Mouse (Mus musculus) myocyte (in vitro differentiated cells): Measurements from ENCODE around the gene Calm5.
"Not testable (repeated sequence)": the region's sequence is repeated elsewhere in the genome, so short reads cannot be mapped to it uniquely, and the experiment has no call there.

Experiments used
- E2F4 ChIP-seq: IDR thresholded peaks from one replicate; pipeline ENCODE4 v1.6.1; 2011; ENCODE audit warnings: mild to moderate bottlenecking, control low read depth, moderate library complexity; ENCODE audit not compliant: insufficient read depth
- MYOD1 ChIP-seq, 3 experiments: IDR thresholded peaks; one replicate each; pipeline ENCODE4 v1.6.1; 2011; ENCODE audit warnings: control low read depth in 2 of 3, low read depth in 2 of 3, mild to moderate bottlenecking in 2 of 3, moderate library complexity in 1 of 3; ENCODE audit not compliant: insufficient read length in 2 of 3, control insufficient read depth in 1 of 3
- POLR2A ChIP-seq: IDR thresholded peaks from one replicate; pipeline ENCODE4 v1.6.1; 2011; ENCODE audit warnings: low read depth, mild to moderate bottlenecking, control low read depth, moderate library complexity; ENCODE audit not compliant: insufficient read length
- POLR2AphosphoS2 ChIP-seq: IDR thresholded peaks from one replicate; pipeline ENCODE4 v1.6.1; 2011; ENCODE audit warnings: low read depth, control low read depth; ENCODE audit not compliant: insufficient read length
- SRF ChIP-seq: IDR thresholded peaks from one replicate; pipeline ENCODE4 v1.6.1; 2011; ENCODE audit warnings: low read depth; ENCODE audit not compliant: control insufficient read depth, insufficient read length
- TCF12 ChIP-seq: IDR thresholded peaks from one replicate; pipeline ENCODE4 v1.6.1; 2011; ENCODE audit warnings: mild to moderate bottlenecking, control low read depth; ENCODE audit not compliant: poor library complexity, insufficient read depth, severe bottlenecking

DNA sequence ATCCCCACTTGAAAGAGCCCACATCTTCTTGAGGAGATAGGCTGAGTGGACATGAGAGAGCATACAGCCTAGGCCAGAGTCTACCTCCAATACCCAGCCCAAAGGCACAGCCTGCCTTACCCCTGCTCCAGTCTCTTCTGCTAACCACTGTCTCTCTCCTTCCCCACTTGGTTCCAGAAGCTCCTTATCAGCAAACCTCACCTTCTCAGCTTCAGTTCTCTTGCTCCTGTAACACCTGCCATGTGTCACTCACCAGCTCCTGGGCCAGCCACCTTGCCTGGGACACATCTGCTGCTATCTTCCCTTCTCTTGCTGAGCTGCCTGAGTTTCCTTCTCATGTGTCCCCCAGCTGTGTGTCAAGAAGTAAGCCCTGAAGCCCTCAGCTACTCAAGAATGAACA is 20.3 kb upstream of the Calm5 start:
- TF ChIP-seq POLR2AphosphoS2; POLR2A; TCF12; SRF; MYOD1 (IDR thresholded peaks at IDR 0.05; ENCODE audit: control insufficient read depth in 1 of 3, insufficient read length in 2 of 3, low read depth in 2 of 3); E2F4: not testable (repeated sequence)
